Mouse (Mus musculus) heart, postnatal 4 days (tissue): ENCODE measurements around the gene Plce1. TPM values are rescaled to one million over a fixed set of nuclear protein-coding genes. Genes with fewer than 3 reads are reported as not detected.
"Not testable (repeated sequence)": the region's sequence is repeated elsewhere in the genome, so short reads cannot be mapped to it uniquely, and the experiment has no call there.

Source experiments
- DNase-seq: peaks from one replicate; pipeline ENCODE4 v3.0.0; 2021
- total RNA-seq, 2 experiments: library from RNA; stranded (reverse); gene quantifications; 2 replicates each; pipeline ENCODE4 v1.2.3; 2021

Plce1 gene
- total RNA-seq, 2 experiments from 2014 or later, result 44.9 to 45.1 TPM

- not testable (repeated sequence) for DNase-seq
These were observed 161.6 kb downstream of the Plce1 start for GRCm38 (mm10) chr19:38642515-38642914.

DNA sequence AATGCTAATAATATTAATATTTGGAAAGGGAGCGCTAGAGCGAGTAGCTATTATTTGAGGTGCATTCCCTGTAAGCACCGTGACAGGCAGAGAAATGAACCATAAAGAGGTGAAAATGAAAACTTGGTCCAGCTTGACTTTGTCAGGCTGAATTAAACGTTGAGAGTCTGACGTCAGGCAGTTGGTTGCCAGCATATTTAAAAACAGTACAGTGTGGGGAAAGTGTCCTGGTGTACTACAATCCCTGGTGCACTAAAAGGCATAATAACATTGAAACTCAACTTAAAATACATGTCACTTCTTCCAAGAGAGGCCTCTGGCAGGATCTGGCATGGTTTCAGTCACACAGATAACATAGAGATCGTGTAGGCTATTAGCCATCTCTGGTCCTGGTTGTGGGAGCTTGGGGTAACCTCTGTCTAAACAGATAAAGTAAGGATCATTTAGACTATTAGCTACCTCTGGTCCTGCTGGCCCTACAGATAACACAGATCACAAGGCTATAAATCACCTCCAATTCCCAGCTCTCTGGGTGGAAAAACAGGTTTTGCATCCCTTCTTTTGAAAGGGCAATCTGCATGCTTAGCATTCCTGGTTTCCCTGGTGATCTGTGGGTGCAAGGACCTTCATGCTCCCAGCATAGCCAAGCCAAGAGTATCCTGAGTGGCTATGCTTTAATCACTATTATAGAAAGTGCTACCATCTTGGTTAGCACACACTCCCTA, 164.1 kb downstream of the Plce1 start:
- no peak for DNase-seq

- no peak for DNase-seq
These were observed 177.1 kb downstream of the Plce1 start for GRCm38 (mm10) chr19:38657980-38658379.

DNA sequence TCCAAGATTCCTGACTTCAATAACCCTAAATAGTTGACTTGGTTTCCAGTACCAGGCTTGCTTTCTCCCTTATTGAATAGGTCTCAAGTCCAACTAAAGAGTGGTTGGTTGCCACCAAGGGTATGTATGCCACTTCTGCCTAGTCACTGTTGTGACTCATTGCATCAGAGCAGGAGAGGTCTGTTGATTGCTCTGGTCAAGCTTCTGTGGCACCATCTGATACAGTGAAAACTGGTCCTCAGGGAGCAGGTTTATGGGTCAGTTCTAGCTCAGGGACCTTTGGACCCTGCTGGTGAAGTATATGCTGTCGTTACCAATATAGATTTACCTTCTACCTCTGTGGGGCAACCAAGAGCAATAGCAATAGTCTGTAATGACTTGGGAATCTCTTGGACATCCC, 184.5 kb downstream of the Plce1 start:
- DNase-seq, result no peak

GRCm38 (mm10) chr19:38672015-38672600, 191.2 kb downstream of the Plce1 start:
- no peak for DNase-seq

GRCm38 (mm10) chr19:38673936-38674335, 193.0 kb downstream of the Plce1 start:
- no peak for DNase-seq

- DNase-seq, result no peak
These were observed 197.7 kb downstream of the Plce1 start for GRCm38 (mm10) chr19:38678655-38679054.

- DNase-seq, result no peak
These were observed 198.6 kb downstream of the Plce1 start for GRCm38 (mm10) chr19:38679520-38679919.

DNA sequence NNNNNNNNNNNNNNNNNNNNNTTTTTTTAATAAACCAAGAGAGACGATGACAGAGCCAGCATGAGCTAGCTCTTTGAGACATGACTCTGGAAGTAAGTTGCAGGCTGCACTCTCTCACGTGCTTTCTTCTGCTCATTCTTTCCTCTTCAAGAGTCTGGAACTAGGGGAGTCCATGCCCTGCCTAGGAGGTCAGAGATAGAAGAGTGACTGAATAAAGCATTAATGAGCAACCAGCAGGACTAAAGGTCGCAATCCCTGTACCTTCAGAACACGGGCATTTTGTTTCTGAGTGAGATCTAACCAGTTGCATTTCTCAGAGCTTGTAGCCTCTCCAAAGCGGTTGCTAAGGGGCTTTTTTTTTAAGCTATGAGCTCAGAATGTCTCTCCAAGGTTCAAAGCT, 206.4 kb downstream of the Plce1 start:
- DNase-seq, result no peak

- DNase-seq, result no peak
These were observed 208.0 kb downstream of the Plce1 start for GRCm38 (mm10) chr19:38688741-38689507.

DNA sequence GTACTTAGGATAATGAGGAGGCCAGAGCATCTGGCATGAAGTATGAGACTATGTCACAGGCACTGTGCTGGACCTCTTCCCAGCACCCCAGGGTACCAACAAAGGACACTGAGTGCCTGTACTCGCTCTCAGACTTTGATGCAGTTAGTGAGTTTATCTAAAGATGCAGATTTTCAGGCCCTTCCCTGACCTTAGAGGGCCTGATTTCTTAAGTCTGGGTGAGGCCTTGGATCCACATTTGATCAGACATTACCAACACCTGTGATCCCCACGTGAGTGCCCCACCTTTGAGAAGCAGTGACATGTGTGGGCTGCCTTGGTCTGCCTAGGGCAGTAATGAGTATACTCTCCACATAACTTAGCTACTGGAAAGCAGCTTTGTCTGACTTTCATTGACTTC, 209.4 kb downstream of the Plce1 start:
- no peak for DNase-seq

GRCm38 (mm10) chr19:38691533-38691932, 210.6 kb downstream of the Plce1 start:
- DNase-seq, result no peak

DNA sequence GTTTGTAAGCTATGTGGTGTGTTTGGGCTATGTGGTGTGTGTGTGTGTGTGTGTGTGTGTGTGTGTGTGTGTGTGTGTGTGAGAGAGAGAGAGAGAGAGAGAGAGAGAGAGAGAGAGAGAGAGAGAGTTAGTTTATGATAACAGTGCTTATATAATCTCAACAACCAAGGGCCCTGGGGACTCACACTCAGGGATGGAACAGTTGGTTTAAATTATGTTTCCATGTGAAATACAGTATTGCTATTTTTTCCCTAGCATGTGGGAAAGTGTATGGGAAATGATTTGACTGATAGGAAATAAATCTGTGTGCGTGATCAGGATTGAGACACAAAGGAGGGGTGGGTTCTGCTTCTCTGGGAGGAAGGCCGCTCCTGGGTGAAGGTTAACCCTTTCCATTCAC, 212.4 kb downstream of the Plce1 start:
- DNase-seq, result no peak

- DNase-seq, result no peak
These were observed 212.9 kb downstream of the Plce1 start for GRCm38 (mm10) chr19:38693769-38694168.

- no peak for DNase-seq
These were observed 220.9 kb downstream of the Plce1 start for GRCm38 (mm10) chr19:38701776-38702175.

DNA sequence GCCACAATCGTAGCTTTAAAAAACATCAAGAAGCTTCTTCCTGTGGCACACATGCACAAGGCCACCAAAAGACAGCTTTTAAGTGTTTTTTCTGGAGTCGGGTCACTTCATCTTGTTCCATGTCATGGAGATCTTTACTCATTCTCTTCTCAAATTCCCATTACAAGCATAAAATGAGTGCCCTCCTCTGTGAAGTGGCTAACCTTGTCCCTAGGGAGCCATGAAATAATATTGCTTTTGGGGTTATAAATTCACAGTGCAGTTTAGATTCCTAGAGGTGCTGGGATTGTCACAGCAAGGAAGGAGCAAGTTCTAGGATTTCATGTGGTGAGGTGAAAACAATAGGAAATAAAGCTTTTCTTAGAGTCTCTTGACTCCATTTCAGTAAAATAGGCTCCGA, 223.8 kb downstream of the Plce1 start:
- no peak for DNase-seq

- DNase-seq, result no peak
These were observed 224.3 kb downstream of the Plce1 start for GRCm38 (mm10) chr19:38705244-38705643.

GRCm38 (mm10) chr19:38706449-38706848, 225.5 kb downstream of the Plce1 start:
- DNase-seq, result no peak

DNA sequence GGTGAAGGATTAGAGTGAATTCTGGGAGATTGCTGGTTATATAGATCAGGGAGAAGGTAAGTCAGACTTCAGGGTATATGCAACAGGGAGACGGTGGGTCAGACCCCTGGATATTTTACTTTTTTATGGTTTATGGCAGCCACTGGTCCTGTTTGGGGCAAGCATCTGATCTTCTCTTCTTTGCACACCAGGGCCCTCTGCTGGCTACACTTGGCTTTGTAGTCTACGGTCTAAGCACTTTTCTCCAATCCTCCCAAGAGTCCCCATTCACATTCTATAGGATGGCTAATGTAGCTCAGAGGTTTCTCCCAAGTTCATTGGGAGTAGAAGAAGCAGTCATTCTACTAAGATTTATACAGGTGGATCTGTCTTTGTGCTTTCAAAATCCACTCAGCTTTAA, 228.5 kb downstream of the Plce1 start:
- DNase-seq, result peak; percentile 59

- DNase-seq, result no peak
These were observed 240.9 kb downstream of the Plce1 start for GRCm38 (mm10) chr19:38721808-38722207.

- no peak for DNase-seq
These were observed 242.1 kb downstream of the Plce1 start for GRCm38 (mm10) chr19:38722982-38723381.

DNA sequence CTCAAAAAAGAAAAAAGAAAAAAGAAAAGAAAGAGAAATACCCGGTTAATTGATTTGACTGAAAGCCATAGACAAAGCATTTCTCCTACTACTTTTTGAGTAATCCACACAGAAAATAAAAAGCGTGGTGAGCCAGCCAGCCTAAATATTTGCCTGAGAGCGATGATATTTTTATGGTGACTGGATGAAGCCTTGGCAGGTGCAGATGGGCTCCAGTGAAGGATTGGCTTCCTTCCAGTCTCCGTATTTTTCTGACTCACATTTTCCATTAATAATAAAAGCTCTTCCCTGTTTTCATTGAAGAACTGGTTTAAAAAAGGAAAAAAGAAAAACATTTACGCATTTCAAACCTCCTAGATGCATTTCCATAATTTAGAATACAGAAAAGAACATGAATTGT, 243.1 kb downstream of the Plce1 start:
- no peak for DNase-seq

- DNase-seq, result no peak
These were observed 247.9 kb downstream of the Plce1 start for GRCm38 (mm10) chr19:38728842-38729241.

GRCm38 (mm10) chr19:38729264-38729663, 248.4 kb downstream of the Plce1 start:
- no peak for DNase-seq
